Mouse (Mus musculus) olfactory bulb, adult 2 months (tissue): ENCODE measurements around the gene Hist1h2bp.

Experiments
- CTCF ChIP-seq: fragments of 200-500 bp; IDR thresholded peaks from 2 replicates; pipeline ENCODE4 v1.5.1; 2012; ENCODE audit warnings: low read depth, mild to moderate bottlenecking, low read length, moderate library complexity; ENCODE audit not compliant: insufficient read depth
- POLR2A ChIP-seq: fragments of 200-500 bp; IDR thresholded peaks from 2 replicates; pipeline ENCODE4 v1.6.1; 2012; ENCODE audit warnings: mild to moderate bottlenecking, low read depth, low read length, moderate library complexity; ENCODE audit not compliant: insufficient read depth

DNA sequence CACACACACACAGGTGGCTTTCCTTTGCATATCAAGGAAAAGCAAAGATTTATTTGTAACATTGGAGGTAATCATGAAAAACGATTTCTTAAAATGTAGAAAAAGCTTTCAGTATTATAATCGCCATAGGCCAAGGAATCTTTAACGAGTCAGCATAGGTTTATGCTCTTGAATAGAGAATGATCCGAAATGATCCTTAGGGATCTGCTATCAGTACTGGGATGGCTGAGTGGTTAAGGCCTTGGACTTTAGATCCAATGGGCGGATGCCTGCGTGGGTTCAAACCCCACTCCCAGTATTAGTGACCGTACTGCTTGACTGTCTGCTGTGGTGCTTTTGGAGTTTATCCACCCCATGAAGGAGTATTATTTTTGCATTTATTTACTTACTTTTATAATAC, 8.3 kb downstream of the Hist1h2bp start:
- TF ChIP-seq CTCF, result no peak
- no peak for TF ChIP-seq POLR2A
